Mouse (Mus musculus): ENCODE measurements around the gene Stk35.
"Not testable (repeated sequence)": the region's sequence is repeated elsewhere in the genome, so short reads cannot be mapped to it uniquely, and the experiment has no call there.

Stk35 gene

GRCm38 (mm10) chr2:129836921-129837320, 36.6 kb downstream of the Stk35 start:
- no peak for DNase-seq

- DNase-seq: no peak
Observed at GRCm38 (mm10) chr2:129838321-129838720, 38.0 kb downstream of the Stk35 start.

- no peak for DNase-seq
Observed at GRCm38 (mm10) chr2:129845826-129846225, 45.5 kb downstream of the Stk35 start.

- DNase-seq: no peak
Observed at GRCm38 (mm10) chr2:129846501-129846900, 46.2 kb downstream of the Stk35 start.

- not testable (repeated sequence) for DNase-seq
Observed at GRCm38 (mm10) chr2:129849078-129849477, 48.8 kb downstream of the Stk35 start.

GRCm38 (mm10) chr2:129851512-129851911, 51.2 kb downstream of the Stk35 start:
- no peak for DNase-seq

- peak; percentile 42 to 54 for DNase-seq
Observed at GRCm38 (mm10) chr2:129863256-129863655, 62.9 kb downstream of the Stk35 start.

GRCm38 (mm10) chr2:129864958-129865357, 64.6 kb downstream of the Stk35 start:
- DNase-seq: peak; percentile 85 to 88

GRCm38 (mm10) chr2:129869151-129869550, 68.8 kb downstream of the Stk35 start:
- no peak for DNase-seq

GRCm38 (mm10) chr2:129871246-129871645, 70.9 kb downstream of the Stk35 start:
- no peak for DNase-seq

- peak in 1 of 2 experiments; percentile 43 for DNase-seq
Observed at GRCm38 (mm10) chr2:129872071-129872470, 71.8 kb downstream of the Stk35 start.

- peak; percentile 89 to 94 for DNase-seq
Observed at GRCm38 (mm10) chr2:129873489-129873888, 73.2 kb downstream of the Stk35 start.

- peak; percentile 44 to 45 for DNase-seq
Observed at GRCm38 (mm10) chr2:129874084-129874483, 73.8 kb downstream of the Stk35 start.

GRCm38 (mm10) chr2:129874509-129875095, 74.3 kb downstream of the Stk35 start:
- DNase-seq: no peak

- DNase-seq: no peak
Observed at GRCm38 (mm10) chr2:129876935-129877334, 76.6 kb downstream of the Stk35 start.

GRCm38 (mm10) chr2:129879817-129880216, 79.5 kb downstream of the Stk35 start:
- DNase-seq: peak; percentile 57 to 69

GRCm38 (mm10) chr2:129880226-129880625, 79.9 kb downstream of the Stk35 start:
- no peak for DNase-seq

GRCm38 (mm10) chr2:129881886-129882285, 81.6 kb downstream of the Stk35 start:
- no peak for DNase-seq
